Mouse (Mus musculus): Measurements from ENCODE around the gene Prim2.

The Prim2 gene

DNA sequence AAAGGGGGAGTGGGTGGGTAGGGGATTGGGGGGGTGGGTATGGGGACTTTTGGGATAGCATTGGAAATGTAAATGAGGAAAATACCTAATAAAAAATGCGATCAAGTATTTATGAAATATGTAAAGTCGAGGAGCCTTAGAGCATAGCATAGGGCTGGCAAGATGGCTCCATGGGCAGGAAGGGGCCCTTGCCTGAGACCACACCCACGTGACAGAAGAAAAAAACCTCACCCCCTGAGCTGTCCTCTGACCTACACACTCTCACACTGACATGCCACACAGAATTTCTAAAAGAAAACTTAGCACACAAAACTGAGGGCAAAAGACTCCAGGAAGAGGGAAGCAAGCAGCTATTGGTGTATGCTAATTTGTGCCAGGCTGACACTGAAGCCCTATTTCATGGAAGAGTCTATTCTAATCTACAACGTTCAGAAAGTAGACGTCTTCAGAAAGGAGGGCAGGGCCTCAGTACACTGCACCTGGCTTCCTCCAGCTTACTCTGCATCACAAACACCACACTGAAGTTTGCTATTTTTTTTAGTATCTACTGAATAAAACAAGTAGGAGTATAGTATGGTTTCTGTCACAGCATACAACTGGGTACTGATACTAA is 65.4 kb downstream of the Prim2 start:
- WGBS = 90% methylated on average over 5 of the region's 5 CpGs

DNA sequence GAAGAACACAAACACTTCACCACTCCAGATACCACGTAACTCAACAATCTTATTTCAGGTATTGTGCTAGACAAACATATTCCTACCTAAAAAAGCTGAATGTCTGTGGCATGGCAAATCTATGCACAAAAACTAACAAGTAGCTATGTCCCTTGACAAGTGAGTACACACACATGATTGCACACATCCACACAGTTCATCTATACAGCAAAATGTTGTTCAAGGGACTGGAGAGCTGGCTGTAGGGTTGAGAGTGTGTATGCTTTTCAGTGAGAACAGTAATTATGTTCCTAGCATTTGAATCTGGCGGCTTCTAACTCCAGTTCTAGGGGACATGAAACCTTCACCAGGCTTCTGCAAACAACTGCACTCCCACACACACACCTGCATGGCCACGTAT is 69.9 kb downstream of the Prim2 start:
- WGBS = 82% methylated on average over 3 of the region's 3 CpGs

- WGBS = 59% methylated on average over 5 of the region's 5 CpGs
Observed at GRCm38 (mm10) chr1:33599019-33599667, 70.5 kb downstream of the Prim2 start.

DNA sequence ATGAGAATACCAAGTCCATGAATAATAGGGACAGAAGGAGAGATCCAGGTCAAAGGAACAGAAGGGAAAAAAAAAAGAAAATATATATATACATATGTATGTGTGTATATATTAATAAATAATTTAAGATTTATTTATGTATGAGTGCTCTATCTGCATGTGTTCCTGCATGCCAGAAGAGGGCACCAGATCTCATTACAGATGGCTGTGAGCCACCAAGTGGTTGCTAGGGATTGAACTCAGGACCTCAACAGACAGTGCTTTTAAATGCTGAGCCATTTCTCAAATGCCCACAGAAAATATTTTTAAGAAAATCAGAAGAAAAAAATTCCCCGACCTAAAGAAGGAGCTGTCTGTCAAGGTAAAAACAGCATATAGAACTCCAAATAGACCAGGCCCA is 72.6 kb downstream of the Prim2 start:
- 85% methylated on average over 1 of the region's 1 CpGs for WGBS

DNA sequence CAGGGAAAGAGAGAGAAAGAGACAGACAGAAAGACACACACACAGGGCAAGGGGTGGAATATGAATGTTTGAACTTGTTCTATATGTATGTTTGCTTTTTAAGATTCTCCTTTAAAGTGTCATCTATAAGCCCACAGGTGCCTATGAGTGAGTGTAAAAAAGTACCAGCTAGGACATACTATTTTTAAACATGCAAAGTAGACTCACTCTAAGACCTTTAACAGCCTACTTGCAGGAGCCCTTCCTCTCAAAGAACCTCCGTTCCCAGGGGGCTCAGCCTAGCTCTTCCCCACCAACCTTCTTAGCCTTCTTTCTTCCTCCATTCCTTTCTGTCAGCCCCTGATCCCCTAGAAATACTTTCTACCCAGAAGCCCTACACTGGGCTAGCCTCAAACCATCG is 73.7 kb downstream of the Prim2 start:
- WGBS = 87% methylated on average over 2 of the region's 2 CpGs

GRCm38 (mm10) chr1:33594966-33595365 is 74.6 kb downstream of the Prim2 start:
- WGBS = 97% methylated on average over 2 of the region's 2 CpGs

DNA sequence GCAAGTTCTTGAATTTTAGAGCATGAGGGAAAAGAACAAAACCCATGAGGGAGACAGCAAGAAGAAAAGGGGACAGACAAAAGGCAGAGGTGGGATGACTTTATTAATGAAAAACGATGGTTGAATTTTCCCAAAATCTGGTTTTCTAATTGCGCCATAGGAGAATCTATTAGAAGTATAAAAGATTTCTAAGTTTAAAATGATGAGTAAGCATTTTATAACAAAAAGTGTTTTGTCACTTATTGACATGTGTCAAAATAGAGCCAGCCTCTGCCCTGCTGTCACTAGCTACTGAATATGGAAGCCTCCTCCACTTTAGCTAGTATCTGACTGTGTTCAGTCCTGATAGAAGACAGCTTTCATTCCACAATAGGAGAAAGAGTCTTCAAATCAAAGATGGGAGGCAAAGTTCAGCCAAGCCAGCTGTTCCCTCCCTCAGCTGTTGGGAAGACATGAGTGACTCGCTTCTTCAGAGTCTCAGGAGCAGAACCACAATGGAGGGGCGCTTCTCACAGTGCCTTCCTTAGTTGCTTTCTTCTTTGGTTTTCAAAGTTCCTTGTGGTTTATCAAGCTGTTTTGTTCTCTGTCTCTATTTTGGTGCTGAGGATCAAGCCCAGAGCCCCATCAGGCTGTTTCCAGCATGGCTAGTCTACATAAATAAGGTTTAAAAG is 75.7 kb downstream of the Prim2 start:
- WGBS = 94% methylated on average over 4 of the region's 4 CpGs

DNA sequence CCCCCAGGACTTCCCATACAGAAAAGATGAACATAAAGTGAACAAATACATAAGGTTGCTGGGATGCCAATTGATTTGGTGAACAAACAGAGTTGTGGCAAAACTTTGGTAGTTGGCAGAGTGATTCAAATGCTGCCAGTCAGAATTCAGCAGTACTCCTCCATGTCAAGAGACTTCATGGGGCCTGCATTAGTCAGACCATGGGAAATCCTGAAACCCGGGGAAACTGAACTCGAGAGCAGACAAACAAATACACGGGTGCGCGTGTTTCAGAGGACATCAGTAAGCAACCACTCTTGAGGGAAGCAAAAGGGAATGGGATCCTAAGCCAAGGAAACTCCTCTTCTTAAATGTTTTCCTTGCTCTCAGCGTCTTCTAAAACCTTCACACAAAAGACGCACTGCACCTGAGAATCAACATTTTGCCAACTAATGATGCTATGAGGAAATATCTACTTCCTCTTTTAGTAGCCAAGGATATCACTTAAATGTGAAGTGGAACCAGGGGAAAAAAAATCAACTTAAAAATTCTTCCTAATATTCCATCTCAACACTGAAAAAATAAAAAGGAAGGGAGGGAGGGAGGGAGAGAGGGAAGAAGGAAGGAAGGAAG is 77.5 kb downstream of the Prim2 start:
- 93% methylated on average over 7 of the region's 7 CpGs for WGBS

- WGBS = 77% methylated on average over 8 of the region's 8 CpGs
Observed at GRCm38 (mm10) chr1:33590556-33591411, 78.8 kb downstream of the Prim2 start.

- WGBS = 84% methylated on average over 2 of the region's 2 CpGs
Observed at GRCm38 (mm10) chr1:33589531-33589930, 80.1 kb downstream of the Prim2 start.

DNA sequence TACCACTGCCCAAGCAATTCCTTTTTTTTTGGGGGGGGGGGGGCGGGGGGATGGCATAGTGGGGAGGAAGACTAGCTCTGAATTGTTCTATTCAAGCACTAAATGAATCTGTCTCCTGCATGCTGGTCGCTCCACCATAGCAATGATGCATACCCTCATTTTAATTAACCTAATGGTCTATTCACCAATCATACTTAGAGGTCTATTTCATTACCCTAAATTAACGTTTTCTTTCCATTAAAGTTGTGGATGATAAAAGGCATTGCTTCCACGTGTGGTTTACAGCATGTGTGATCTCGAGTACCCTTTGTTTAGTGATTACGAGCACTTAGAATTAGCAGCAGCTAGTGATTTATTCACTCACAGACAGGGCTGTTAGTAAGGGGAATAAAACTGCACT is 81.0 kb downstream of the Prim2 start:
- 59% methylated on average over 6 of the region's 6 CpGs for WGBS

- WGBS = 79% methylated on average over 7 of the region's 7 CpGs
Observed at GRCm38 (mm10) chr1:33583817-33584589, 85.6 kb downstream of the Prim2 start.

DNA sequence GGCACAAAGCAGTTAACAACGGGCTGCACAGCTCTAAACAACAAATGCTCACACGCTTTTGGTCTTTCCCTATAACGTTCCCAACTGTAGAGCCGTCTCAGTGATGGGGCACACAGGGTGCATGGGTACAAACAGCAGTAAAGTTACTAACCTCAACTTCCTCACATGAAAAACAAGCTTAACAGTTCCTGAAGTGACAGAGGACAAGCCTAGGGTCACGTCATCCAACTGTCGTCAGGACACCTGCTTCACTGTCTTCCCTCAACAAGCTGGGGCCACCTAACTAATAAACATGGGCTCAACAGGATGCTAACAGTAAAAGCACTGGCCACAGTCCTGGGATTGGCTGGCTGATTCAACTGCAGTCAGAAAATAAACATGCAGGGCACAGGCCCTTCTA is 91.0 kb downstream of the Prim2 start:
- 79% methylated on average over 6 of the region's 6 CpGs for WGBS

DNA sequence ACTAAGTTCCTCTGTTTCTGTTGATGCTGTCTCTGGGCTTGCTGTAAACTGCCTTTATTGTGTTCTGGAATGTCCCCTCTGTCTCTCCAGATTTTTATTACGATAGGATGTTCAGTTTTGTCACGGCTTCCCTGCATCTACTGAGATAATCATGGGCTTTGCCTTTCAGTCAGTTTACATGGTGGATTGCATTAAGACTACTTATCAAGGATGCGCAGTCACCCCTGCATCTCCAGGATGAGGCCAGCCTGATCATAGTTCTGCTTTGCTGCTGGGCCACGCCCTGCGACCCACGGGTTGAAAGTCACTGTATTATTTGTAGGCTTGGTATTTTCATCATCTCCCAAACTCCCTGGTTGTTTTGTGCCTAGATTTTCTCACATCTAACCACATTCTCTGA is 95.1 kb downstream of the Prim2 start:
- 97% methylated on average over 6 of the region's 6 CpGs for WGBS

GRCm38 (mm10) chr1:33565764-33566401 is 103.7 kb downstream of the Prim2 start:
- WGBS = 74% methylated on average over 7 of the region's 7 CpGs

- 54% methylated on average over 6 of the region's 6 CpGs for WGBS
Observed at GRCm38 (mm10) chr1:33564032-33564431, 105.6 kb downstream of the Prim2 start.

GRCm38 (mm10) chr1:33563611-33564010 is 106.0 kb downstream of the Prim2 start:
- 83% methylated on average over 3 of the region's 3 CpGs for whole genome bisulfite sequencing

- whole genome bisulfite sequencing = 82% methylated on average over 4 of the region's 4 CpGs
Observed at GRCm38 (mm10) chr1:33556638-33557037, 113.0 kb downstream of the Prim2 start.

DNA sequence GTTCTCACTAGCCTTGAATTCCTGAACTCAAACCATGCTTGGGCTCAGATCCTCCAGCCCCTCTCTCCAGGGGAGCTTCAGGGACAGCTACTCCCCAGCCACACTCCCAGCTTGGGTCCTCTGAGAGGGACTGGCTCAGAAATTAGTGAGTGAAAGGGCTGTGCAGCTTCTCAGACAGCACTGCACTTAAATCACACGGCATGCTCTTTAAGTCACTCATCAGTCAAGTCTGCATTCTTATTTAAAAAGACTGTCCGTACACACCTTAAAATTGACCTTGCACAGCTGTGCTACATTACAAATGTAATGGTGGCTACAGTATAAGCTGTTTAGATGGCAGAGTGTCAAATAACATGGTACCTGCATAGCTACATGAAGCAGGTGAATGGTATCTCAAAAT is 114.0 kb downstream of the Prim2 start:
- 97% methylated on average over 2 of the region's 2 CpGs for WGBS

GRCm38 (mm10) chr1:33551350-33551749 is 118.2 kb downstream of the Prim2 start:
- WGBS = 93% methylated on average over 9 of the region's 9 CpGs

DNA sequence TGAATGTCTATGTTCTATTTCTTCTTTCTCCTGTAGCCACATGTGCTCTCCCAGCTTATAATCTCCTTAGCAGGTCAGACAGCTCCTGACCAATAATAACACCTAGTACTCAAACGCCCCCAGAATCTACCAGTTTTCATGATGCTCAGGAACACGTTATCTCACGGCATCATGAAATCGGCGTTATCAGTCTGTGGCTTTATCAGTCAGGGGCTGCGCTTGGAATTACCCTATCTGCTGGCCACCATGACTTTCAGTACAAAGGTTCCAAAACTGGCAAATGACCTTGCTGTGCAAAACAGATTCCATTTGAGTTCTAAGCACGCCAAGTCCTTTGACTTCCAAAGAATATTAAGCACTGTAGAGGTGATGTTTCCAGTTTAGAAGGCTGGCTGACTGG is 127.9 kb downstream of the Prim2 start:
- WGBS = 98% methylated on average over 7 of the region's 7 CpGs

All from cerebral cortex, adult 2 months (tissue).